Mouse (Mus musculus) thymus, adult 18-20 months (tissue): Measurements from ENCODE around the gene Fbln2.

ENCODE experiments used
- DNase-seq, 2 experiments: peaks; one replicate each; pipeline ENCODE4 v3.0.0; 2022; ENCODE audit warnings: mixed read lengths in 2 of 2

The Fbln2 gene

DNA sequence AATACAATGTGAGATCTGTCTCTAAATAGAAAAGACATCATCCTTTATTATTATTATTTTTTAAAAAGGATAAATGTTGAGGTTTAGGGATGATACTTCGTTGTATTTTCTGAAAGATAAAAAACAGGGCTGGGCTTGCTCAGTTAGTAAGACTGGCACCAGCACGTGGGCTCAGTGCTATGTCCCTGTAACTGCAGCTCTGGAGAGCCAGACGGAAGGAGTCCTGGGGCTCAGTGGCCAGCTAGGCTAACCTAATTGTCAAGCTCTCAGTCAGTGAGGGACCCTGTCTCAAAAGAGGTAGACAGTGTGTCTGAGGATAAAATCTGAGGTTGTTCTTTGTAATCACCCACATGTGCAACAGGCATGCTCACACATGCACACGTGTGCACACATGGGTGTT lies 19.3 kb downstream of the Fbln2 start:
- DNase-seq = no peak

DNA sequence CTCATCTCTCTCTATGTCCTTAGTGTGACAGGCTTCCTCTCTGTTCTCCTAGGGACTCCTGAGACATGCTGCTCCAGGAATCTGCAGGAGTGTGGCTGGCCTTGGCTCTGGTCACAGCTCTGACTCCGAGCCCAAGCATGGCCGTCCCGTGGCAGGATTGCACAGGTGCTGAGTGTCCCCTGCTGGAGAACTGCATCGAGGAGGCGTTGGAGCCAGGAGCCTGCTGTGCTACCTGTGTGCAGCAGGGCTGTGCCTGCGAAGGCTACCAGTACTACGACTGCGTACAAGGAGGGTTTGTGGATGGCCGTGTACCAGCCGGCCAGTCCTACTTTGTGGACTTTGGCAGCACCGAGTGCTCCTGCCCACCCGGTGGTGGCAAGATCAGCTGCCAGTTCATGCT lies 20.8 kb downstream of the Fbln2 start:
- no peak for DNase-seq

DNA sequence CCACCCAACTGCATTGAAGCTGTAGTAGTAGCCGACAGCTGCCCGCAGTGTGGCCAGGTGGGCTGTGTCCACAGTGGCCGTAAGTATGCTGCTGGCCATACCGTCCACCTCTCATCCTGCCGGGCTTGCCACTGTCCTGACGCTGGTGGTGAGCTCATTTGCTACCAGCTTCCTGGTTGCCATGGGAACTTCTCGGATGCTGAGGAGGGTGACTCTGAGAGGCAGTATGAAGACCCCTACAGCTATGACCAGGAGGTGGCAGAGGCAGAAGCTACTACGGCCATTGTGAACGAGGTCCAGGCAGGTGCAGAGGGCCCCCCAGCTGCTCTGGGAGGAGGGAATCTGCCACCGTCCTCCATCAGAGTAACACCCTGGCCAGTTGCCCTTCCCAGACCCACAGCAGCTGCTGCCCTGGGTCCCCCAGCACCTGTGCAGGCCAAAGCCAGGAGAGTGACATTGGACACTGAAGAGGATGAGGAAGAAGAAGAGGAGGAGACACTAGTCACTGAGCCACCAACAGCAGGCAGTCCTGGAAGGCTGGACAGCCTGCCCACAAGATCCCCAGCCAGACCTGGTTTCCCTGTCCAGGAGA lies 21.3 kb downstream of the Fbln2 start:
- no peak for DNase-seq

DNA sequence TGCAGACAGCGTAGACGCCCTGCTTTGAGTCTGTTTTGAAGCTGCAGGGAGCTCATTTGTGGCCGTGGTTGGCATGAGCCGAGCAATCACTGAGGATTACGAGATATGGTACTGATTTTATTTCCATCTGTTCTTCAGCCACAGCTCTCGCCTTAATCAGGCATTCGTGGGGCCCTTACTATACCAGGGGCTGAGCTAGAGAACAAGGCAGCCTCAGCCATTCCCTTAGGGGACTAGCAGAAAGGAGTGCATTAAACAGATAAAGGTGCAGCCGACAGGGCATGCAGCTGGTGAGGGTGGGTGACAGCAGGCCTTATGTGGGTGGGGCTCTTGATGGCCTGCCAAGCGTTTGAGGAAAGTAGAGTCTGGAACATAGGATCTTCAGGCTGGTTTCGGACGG lies 23.8 kb downstream of the Fbln2 start:
- no peak for DNase-seq

DNA sequence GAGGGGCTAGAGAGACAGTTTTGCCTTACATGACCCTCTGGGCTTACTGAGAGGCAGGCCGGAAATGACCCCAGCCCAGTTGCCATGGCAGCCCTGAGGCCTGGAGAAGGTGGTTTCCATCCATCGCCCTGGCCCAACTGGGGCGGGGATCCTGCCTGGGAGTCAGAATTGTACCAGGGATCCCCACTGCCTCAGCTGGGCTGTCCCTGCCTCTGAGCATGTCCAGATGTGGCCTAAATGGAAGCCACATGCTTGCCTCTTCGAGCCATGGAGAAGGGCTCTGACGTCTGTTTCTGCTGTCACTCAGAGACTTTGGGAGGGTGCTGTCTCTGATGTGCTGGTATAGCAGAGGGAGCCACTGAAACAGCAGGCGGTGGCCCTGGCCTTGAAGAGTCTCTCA lies 24.2 kb downstream of the Fbln2 start:
- no peak for DNase-seq

DNA sequence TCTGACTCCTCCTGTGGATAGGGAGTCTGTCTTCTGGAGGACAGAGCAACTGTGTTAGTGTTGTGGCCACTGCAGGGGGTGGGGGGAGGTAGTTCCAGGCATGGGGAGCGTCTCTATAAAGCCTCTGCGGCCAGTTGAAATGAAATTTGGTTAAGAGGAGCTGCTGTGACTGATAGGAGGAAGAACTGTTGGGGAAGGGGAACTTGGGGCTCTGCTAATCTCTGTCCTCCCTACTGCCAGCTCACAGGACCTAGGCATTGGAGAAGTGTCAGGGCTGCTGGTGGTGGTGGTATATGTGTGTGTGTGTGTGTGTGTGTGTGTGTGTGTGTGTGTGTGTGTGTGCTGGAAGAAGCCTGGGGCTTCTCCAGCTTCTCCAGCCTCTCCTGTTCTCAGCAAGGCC lies 25.0 kb downstream of the Fbln2 start:
- no peak for DNase-seq

DNA sequence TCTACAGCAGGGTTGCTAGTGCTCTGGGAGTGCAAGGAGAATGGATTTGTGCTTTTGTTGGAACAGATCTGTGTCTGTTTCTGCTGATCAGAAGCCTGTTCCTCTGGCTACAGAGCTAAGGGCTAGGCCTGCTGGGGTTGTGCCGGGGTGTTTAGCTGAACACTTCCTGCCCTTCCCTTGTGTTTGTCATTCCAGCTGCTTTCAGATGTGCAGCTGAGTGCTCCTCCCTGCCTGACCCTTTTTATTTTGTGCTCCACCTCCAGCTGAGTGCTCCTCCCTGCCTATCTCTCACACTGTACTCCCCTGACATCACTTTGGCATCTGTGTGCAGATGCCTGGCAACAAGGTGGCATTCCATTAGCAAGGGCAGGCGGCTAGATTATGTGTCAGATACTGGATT lies 28.3 kb downstream of the Fbln2 start:
- no peak for DNase-seq

DNA sequence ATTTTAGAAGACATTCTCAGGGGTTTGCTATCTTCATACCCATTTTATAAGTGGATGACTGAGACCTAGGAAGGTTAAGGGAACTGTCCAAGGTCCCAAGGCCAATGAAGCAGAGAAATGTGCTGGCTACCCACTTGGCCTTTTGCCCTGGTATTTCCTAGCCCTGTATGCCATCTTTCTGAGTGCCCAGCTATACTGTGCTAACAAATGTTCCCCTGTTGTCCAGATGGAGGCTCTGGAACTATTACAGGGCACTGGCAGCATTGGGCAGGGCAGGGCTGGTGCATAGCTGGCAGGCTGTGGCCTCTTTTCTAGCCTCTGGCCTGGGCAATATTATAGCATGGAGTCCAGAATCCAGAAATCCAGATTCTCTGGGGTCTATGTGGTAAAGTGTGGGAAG lies 28.7 kb downstream of the Fbln2 start:
- DNase-seq = no peak

DNA sequence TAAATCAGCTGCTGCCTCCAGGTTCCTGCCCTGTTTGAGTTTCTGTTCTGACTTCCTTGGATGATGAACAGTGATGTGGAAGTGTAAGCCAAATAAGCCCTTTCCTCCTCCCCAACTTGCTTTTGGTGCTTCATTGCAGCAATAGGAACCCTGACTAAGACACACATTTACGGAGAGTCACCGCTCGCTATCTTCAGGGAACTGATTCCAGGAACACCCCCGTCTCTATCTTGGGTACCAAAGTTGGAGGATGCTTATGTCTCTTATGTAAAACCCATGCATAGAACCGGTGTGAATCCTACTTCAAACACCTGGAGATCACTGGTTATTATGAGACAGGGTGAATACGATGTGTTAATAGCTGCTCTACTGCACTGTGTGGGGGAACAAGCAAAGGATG lies 31.1 kb downstream of the Fbln2 start:
- DNase-seq = no peak

DNA sequence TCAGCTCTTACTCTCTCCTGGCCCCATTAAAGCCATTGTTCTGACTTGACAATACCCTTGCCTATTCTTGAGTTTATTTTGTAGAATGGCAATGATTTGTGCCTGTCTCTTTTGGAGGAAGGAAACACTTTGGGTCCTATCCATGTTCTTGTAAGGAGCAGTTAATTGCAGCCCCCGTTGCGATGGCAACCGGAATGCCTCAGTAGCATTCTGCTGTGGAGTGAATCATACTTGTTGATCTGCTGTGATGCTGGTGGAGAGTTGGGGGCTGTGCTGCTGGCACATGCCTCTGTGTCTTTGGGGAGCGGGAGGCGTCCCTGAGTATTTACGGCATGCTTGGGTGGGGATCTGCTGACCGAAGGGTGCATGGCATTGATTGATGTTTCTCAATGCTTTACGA lies 32.1 kb downstream of the Fbln2 start:
- DNase-seq = no peak

DNA sequence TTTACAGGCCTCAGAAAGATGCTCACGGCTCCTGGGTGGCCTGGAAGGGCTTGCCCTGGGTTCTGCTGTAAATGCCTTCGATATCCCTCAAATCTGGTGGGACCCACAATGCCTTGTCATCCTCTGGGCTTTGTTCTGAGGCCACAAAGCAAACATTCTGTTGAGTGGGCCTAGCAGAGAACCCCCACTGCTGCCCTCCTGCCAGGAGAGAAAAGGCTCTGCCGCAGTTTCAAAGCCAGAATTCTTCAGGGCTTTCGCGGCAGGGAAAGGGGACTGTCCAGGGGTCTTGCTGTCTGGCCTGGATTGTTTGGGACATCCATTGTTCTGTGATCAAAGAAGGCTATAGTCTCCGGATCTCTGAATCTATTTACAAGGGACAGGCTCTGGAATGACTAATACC lies 33.1 kb downstream of the Fbln2 start:
- DNase-seq = no peak

DNA sequence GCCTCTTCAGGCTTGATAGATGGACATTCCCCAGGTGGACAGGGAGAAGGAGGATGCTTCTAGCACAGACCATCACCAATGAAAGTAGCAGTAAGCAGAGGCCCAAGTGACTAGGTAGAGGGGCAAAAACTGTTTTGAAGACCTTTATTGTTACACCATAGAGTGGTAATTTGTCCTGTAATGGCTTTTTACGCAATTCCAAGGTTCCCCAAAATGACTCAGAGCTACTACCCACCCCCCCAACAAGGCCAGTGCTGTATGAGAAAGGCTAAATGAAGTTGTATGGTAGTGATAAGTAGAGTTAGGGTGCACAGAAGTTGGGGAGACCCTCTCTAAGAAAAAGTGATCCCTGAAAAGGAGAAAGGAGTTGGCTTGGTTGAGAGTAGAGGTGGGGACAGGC lies 35.1 kb downstream of the Fbln2 start:
- no peak for DNase-seq

DNA sequence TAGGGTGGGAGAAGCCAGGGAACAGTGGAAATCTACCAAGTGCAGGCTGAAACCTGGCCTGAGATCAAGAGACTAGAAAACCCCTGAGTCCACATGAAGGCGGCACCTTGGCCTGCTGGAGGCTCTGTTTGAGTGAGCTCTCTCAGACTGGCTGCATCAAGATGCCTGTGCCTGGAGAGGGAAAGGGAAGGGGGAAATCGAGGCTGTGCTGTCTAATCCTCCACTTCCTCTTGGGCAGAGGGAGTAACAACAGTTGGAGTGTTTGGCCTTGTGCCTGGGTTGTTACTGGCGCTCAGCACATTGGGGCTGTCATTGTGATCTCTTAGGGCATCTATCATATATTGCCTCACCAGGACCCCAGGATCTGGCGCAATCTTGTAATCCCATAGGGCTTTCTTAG lies 36.4 kb downstream of the Fbln2 start:
- no peak for DNase-seq

DNA sequence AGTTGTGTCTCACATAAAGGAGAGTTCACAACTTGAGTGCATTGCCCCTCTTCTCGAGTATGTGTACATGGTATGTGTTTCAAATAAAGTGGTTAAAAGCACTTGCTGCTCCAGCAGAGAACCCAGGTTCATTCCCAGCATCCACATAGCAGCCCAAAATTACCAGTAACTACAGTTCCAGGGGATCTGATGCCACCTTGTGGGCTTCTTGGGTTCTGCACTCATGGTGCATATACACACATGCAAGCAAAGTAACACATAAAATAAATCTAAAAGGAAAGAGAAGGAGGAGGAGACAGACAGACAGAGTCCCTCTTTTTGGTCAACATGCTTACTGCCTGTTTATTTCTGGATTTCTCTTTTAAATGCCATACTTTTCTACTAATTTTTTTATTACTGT lies 37.5 kb downstream of the Fbln2 start:
- DNase-seq = no peak

DNA sequence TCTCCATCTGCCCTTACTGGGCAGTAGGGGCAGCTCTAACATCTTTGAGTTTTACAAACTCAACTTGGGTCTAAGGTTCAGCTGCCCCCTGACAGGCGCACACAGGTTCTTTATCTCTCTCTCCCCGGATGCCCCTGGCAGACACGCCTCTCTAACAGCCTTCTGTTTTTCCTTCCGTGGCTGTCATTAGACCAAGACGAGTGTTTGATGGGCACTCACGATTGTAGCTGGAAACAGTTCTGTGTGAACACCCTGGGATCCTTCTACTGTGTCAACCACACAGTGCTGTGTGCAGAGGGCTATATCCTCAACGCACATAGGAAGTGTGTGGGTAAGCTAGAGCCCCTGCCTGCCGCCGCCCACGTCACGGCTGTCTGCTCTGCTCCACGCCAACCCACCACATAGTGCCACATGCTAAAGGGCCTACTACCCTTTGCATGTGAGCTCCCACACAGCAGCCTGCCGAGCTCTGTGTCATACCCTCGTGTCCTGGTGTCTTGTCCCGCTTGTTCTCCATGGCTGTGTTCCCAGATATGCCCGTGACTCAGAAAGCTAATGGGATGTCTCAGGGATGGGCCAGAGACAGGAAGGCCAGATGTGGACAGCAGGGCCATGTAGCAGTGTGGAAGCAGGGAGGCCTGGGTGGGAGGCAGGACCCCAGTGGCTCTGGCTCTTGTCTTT lies 47.3 kb downstream of the Fbln2 start:
- no peak for DNase-seq

DNA sequence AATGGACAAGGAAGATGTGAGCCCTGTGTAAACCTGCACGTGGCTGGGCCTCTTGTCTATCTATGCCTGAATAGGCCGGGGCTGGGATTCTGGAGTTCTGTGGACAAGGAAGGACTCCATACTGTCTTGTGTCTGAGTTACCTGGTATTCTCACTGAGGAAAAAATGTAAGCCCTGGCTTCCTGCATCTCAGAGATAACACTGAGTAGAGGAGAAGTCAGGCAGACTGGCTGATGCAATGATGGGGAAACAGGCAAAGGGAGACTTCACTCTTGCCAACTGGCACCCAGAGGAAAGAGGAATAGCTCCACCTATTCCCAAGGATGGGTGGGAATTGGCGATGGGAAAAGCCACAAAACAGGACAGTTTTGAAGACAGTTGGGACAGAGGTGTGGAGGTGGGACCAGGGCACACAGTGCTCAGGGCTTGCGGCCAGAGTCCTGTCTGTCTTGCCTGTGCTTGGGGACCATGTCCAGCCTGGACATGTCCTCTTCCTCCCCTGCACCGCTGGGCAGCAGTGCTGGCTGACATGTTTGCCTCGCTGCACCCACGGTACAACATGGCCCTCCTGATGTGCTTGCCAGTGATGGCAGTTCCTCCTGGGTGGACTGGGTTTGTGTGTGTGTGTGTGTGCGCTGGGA lies 48.2 kb downstream of the Fbln2 start:
- DNase-seq = no peak

DNA sequence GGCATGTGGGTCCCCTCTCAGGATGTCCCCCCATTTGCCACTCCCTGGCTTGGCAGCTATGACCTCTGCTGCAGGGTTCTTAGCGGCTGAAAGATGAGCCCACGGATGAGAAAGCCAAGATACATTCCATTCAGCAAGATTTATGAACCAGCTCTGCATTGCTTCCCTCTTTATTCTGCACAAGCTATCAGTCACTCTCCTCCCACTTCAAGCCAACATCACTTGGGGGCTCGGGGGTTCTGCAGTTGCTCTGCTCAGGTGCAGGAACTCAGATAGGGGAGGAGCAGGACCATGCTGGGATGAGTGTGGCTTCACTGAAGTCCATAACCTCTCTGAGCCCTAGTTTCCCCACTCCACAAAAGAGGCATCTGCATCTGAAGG lies 48.7 kb downstream of the Fbln2 start:
- no peak for DNase-seq

DNA sequence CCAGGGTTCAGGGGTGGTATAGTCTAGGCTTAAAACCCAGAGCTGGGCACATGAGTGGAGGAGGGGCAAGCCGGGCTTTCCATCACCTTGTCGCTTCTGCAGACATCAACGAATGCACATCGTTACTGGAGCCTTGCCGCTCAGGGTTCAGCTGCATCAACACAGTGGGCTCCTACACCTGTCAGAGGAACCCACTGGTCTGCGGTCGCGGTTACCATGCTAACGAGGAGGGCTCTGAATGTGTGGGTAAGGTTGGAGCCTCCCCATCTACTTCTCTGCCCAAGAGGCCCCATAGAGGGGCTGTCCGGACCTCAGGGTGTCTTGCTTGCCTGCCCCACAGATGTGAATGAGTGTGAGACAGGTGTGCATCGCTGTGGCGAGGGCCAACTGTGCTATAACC lies 53.4 kb downstream of the Fbln2 start:
- DNase-seq = peak in 1 of 2 experiments; percentile 23

DNA sequence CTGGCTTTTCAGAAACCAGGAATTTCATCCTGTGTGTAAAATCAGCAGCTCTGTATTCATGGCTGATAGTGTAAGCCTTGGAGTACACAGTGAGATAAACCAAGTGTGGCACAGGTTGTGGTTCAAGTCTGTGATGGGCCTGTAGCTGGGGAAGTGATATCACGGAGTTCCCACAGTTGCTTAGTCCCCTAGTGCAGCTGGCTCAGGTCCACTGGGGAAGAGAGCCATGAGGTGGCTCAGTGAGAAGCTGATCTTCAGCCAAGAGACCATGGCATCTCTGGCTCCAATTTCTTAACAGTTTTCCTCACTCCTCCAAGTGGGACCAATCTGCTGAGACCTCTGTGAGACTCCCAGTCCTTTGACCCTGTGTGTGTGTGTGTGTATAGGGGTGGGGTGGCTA lies 54.4 kb downstream of the Fbln2 start:
- DNase-seq = no peak

DNA sequence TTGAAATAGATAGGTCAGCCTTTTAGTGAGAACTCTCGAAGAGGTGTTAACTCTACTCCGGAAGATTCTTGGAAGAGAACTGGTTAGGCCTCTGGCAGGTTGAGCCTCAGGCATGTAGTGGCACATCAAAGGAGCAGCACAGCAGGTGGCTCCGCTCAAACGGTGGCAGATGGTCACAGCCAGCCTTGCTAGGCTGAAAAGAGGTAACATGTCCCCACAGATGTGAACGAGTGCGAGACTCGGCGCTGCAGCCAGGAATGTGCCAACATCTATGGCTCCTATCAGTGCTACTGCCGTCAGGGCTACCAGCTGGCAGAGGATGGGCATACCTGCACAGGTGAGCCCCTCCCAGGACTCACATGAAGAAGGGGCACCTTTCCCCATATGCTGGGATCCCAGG lies 56.1 kb downstream of the Fbln2 start:
- no peak for DNase-seq

DNA sequence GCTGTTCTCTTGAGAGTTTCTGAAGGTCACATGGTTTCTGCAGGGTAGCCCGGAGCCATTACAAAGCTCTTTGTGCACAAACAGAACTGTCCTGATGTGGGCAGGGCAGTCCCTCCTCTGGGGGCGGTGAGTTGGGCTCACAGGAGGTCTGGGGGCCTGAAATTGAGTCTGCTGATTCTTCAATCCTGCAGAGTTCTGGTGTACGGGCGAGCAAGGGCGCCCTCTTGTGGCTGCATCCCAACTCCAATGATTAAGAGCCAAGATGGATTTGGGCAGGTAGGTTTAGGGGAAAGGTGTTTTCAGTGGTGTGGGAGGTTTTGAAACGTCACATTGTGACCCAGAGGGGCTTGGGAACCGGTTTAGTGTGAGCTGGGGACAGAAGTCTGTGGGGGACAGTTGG lies 65.3 kb downstream of the Fbln2 start:
- DNase-seq = no peak

DNA sequence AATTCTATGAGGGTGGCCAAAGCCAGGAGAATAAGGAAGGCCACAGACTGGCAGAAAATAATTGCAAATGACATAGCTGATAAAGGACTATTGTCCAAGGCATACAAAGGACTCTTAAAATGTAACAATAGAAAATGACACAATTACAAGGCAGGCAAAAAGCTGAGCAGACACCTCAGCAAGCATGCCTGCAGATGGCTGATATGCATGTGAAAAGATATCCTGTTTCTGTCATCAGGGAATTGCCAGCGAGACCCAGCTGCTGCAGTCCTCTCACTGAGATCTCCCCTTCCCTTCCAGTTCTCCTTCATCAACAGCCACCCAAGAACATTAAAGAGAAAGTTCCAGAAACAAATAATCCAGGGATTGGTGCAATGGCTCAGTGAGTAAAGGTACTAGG lies 66.0 kb downstream of the Fbln2 start:
- no peak for DNase-seq

DNA sequence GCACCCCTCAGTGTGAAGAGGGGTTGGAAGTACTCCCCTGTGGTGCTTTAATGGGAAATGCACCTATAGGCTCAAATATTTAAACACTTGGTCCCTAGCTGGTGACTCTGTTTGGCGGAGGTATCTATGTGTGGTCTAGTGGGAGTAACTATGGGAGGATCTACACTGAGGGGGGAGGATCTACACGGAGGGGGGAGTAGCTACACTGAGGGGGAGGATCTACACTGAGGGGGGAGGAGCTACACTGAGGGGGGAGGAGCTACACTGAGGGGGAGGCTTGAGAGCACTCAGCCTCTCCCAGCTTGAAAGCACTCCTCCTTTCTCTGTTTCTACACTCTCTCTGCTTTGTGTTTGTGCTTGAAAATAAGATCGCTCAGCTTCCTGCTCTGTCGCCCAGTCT lies 67.2 kb downstream of the Fbln2 start:
- DNase-seq = no peak

DNA sequence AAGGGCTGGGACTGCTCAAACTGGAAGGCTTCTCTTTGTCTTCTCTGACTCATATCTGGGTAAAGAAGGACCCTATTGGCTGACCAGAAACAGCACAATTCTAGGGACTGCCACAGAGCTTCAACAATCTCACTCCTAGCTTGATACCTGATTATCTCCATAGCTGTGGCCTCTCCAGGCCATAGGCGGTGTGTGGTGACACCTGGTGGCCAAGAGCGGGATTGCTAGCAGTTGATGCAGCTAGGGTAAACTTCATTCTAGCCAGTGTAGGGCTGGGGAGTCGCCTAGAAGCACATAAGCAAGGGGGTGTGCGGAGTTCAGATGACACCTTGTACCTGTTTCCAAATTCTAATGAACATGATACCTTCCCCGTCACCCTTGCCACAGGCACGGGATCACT lies 69.0 kb downstream of the Fbln2 start:
- DNase-seq = peak; percentile 46 to 48

DNA sequence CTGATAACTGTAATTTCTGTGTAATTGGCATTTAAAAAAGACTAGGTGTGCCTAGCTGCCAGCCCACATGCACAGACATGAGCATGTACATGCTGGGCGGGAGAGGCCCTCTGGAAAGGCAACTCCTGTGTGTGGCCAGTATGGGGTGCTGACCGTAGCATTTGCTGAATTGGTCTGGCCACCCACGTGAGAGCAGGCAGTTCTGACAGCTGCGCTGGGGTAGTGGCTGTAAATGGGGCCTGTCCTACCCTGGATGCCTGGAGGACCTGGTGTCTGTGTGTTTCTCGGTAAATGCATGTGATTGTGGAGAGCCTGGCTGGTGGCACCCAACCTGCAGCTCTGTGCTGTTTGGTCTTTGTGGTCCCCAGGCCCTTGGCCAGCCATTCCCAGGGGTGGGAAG lies 69.5 kb downstream of the Fbln2 start:
- DNase-seq = no peak
